Mouse (Mus musculus) lung, embryonic 16.5 days (tissue): Measurements from ENCODE around the gene Farp2. TPM values are rescaled to one million over a fixed set of nuclear protein-coding genes. Genes with fewer than 3 reads are reported as not detected.
"Not testable (repeated sequence)": the region's sequence is repeated elsewhere in the genome, so short reads cannot be mapped to it uniquely, and the experiment has no call there.

ENCODE experiments used
- ATAC-seq: fragments of 200-750 bp; cut with Nextera tagmentation; 2 replicates; pipeline ENCODE4 v1.8.0; 2017; ENCODE audit warnings: low read depth, mild to moderate bottlenecking, moderate library complexity
- H3K27ac ChIP-seq: fragments of 300-500 bp; sonication (generic); 2 replicates; pipeline ENCODE4 v1.5.1; 2014; ENCODE audit warnings: mild to moderate bottlenecking, control low read depth, low read length
- H3K27me3 ChIP-seq: fragments of 300-500 bp; sonication (generic); 2 replicates; pipeline ENCODE4 v1.6.1; 2014; ENCODE audit warnings: low read depth, low read length, mixed read lengths; ENCODE audit not compliant: control insufficient read depth, insufficient read depth
- H3K36me3 ChIP-seq: fragments of 300-500 bp; sonication (generic); 2 replicates; pipeline ENCODE4 v1.6.1; 2014; ENCODE audit warnings: low read length; ENCODE audit not compliant: control insufficient read depth, insufficient read depth
- H3K4me1 ChIP-seq: fragments of 300-500 bp; sonication (generic); replicated peaks from 2 replicates; pipeline ENCODE4 v1.6.1; 2014; ENCODE audit warnings: low read length, mixed read lengths; ENCODE audit not compliant: control insufficient read depth, insufficient read depth
- H3K4me2 ChIP-seq: fragments of 300-500 bp; sonication (generic); 2 replicates; pipeline ENCODE4 v1.6.1; 2014; ENCODE audit warnings: low read depth, low read length, control low read depth
- H3K4me3 ChIP-seq: fragments of 300-500 bp; sonication (generic); 2 replicates; pipeline ENCODE4 v1.5.1; 2014; ENCODE audit warnings: mild to moderate bottlenecking, low read length, control low read depth
- H3K9ac ChIP-seq: fragments of 300-500 bp; sonication (generic); 2 replicates; pipeline ENCODE4 v1.6.1; 2014; ENCODE audit warnings: low read length, control low read depth
- H3K9me3 ChIP-seq: fragments of 300-500 bp; sonication (generic); 2 replicates; pipeline ENCODE4 v1.6.1; 2016; ENCODE audit warnings: low read length; ENCODE audit not compliant: control insufficient read depth
- WGBS: fragments of 180-500 bp; shearing (Covaris S2); extraction: QIAGEN DNeasy Blood & Tissue Kit; methylation state at CpG from one replicate; pipeline ENCODE4 v1.1.7; 2014; 5-methylcytosine and 5-hydroxymethylcytosine counted together
- polyA plus RNA-seq: library from polyadenylated mRNA; unstranded; fragments of >200 nt; fragmentation: Nextera tagmentation; extraction: Ambion mirVana; gene quantifications from 2 replicates; pipeline ENCODE4 v1.2.1, GENCODE M21; 2015

Farp2 gene
- polyA plus RNA-seq, 1 experiment from 2014 or later = 6.2 TPM

DNA sequence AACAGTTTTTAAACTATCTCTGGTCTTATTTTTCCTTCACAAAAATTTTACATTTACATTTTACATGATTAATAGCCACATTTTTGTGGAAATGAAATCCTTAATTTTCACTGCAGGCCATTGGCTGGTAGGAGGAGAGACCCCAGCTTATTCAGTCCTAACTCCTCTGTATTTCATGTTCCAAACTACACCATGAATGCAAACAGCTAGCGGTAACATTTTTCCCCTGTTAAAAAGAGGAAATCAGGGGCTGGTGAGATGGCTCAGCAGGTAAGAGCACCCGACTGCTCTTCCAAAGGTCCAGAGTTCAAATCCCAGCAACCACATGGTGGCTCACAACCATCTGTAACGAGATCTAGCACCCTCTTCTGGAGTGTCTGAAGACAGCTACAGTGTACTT lies 25.6 kb upstream of the Farp2 start:
- not testable (repeated sequence) for H3K27me3 ChIP-seq, H3K4me1 ChIP-seq, H3K9me3 ChIP-seq, H3K9ac ChIP-seq, H3K27ac ChIP-seq, H3K36me3 ChIP-seq, ATAC-seq, H3K4me2 ChIP-seq, H3K4me3 ChIP-seq
- 92% methylated on average over 2 of the region's 3 CpGs for WGBS

DNA sequence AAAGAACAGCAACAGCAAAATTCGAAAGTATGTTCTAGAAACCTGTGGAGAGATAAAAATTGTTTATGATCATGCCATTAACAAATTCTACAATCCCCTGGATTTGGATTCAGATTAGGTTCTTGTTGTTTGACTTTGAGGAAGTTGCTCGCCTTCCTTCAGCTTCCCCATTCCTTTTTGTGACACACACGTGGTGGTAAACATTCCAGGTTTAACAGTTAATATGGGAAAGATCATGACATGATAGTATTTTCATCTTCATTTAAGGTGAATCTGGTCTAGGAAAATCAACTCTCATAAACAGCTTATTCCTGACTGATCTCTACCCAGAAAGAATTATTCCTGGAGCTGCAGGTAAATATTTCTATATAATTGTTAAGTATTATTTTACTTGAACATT lies 16.6 kb upstream of the Farp2 start:
- Histone ChIP-seq H3K4me1 (no peaks in the 10 kb centered on the region), H3K9me3 (no peaks in the 10 kb centered on the region), H3K36me3 (peaks cover 26% of the 10 kb centered on the region), H3K27ac (no peak overlapping the region), H3K9ac (no peak overlapping the region), H3K27me3 (no peaks in the 10 kb centered on the region), H3K4me2 (no peak overlapping the region), H3K4me3 (no peak overlapping the region)
- no peak for ATAC-seq
- WGBS = 76% methylated on average over 3 of the region's 3 CpGs

DNA sequence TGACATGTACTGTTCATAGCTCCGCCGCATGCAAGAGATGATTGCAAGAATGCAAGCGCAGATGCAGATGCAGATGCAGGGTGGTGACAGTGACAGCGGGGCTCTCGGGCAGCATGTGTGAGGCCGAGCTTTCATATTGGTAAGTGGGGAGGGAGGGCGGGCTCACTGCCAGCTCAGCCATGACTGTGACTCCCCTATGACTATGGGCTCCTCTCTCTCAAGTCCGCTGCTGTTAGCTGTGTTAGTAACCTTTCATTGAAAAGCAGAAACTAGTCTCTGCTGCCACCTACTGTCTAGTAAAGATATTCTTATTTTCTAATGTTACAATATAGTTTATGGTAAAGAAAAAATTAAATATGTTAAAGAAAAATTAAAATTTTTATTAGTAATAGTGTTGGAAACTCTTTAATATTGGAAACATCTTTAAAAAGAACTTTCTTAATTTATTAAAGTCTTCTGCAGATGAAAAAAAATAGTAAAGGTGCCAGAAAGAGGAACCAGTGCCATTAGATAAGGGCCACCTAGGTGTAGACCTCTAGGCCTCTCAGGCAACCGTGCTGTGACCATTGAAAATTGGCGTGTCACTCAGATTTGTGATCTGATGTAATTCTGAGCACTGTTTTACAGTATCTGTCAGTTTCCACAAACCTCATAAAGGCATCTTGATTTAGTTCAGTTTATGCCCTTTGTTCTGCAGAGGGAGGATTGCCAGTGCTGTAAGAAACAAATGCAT lies 4.8 kb upstream of the Farp2 start:
- peaks cover 20% of the 10 kb centered on the region for H3K36me3 ChIP-seq
- WGBS = 48% methylated on average over 10 of the region's 10 CpGs
- peaks cover 7% of the 10 kb centered on the region for H3K4me1 ChIP-seq
- no peaks in the 10 kb centered on the region for H3K27me3 ChIP-seq
- no peak for ATAC-seq
- H3K9ac ChIP-seq = no peak overlapping the region
- H3K9me3 ChIP-seq = no peaks in the 10 kb centered on the region
- H3K27ac ChIP-seq = no peak overlapping the region
- H3K4me3 ChIP-seq = no peak overlapping the region
- no peak overlapping the region for H3K4me2 ChIP-seq

DNA sequence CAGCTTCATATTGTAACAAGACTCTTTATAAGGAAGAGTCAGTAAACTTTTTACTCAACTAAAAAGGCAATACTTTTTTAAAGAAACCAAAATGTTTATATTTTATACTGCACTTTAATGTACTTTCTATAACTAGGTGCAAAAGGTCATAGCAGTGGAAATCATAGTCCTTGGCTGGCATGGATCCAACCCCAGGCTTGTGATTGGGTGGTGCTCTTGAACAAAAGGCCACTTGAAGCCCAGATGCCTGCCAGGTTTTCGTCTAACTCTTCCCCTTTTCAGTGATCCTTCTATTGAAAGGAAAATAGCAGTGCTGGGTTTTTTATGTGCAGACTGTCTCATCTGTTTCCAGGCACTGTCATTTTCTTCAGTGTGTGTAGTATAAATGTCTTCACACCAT lies 3.3 kb upstream of the Farp2 start:
- H3K27me3 ChIP-seq, ATAC-seq: not testable (repeated sequence)

DNA sequence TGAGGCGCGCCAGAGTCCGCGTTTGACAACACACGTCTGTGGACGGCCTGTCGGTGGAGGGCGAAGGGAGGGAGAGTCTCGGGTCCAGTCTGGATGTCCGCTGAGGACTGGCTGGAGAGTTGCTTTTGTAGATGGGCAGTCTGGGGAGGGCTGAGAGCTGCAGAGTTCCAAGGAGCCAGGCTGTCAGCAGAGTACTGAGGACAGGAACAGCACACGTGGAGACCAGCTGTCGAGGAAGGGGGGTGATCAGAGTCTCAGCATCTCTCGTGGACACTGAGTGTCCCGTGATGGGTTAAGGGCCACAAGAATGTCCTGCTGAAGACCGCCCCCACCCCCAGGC lies 442 bp downstream of the Farp2 start:
- Histone ChIP-seq H3K9ac (peak overlapping the region; percentile 80), H3K4me2 (peak overlapping the region; percentile 87), H3K27me3 (no peaks in the 10 kb centered on the region), H3K27ac (peak overlapping the region; percentile 74), H3K4me3 (peak overlapping the region; percentile 84), H3K9me3 (no peaks in the 10 kb centered on the region), H3K4me1 (peaks cover 12% of the 10 kb centered on the region), H3K36me3 (peaks cover 3% of the 10 kb centered on the region; the same call in 1 of the 2 replicates)
- peak; percentile 46 for ATAC-seq
- 1% methylated on average over 15 of the region's 15 CpGs for WGBS

More for the DNA sequence above, 3.3 kb upstream of the Farp2 start:
- not testable (repeated sequence) for H3K4me3 ChIP-seq, H3K9ac ChIP-seq, H3K9me3 ChIP-seq, H3K4me2 ChIP-seq, H3K27ac ChIP-seq
- 41% methylated on average over 1 of the region's 1 CpGs for WGBS
- peaks cover 16% of the 10 kb centered on the region for H3K36me3 ChIP-seq
- H3K4me1 ChIP-seq = peaks cover 12% of the 10 kb centered on the region

DNA sequence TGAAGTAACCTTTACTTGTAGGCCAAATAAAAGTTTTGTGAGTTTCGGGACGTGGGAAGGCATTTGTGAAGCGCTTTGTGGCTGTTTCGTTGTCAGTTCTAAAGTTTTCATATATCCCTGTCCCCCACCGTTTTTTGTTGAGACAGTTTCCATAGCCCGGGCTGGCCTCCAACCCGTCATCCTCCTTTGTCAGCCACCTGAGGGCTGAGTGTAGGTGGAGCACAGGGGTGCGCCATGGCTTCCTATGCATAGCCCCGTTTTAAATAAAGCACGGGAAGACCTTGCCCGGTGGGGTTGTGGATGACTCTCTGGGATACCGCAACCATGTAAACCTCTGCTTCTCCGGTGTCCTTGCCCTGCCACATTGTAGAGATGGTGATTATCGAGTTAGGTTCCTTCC lies 1.3 kb downstream of the Farp2 start:
- no peaks in the 10 kb centered on the region for H3K9me3 ChIP-seq
- no peak overlapping the region for H3K27ac ChIP-seq
- ATAC-seq = no peak
- no peak overlapping the region for H3K9ac ChIP-seq
- H3K4me2 ChIP-seq = no peak overlapping the region; the same call in 1 of the 2 replicates
- no peaks in the 10 kb centered on the region for H3K27me3 ChIP-seq
- H3K36me3 ChIP-seq = no peaks in the 10 kb centered on the region; the same call in 1 of the 2 replicates
- peaks cover 12% of the 10 kb centered on the region for H3K4me1 ChIP-seq
- H3K4me3 ChIP-seq = no peak overlapping the region
- 71% methylated on average over 14 of the region's 14 CpGs for WGBS

DNA sequence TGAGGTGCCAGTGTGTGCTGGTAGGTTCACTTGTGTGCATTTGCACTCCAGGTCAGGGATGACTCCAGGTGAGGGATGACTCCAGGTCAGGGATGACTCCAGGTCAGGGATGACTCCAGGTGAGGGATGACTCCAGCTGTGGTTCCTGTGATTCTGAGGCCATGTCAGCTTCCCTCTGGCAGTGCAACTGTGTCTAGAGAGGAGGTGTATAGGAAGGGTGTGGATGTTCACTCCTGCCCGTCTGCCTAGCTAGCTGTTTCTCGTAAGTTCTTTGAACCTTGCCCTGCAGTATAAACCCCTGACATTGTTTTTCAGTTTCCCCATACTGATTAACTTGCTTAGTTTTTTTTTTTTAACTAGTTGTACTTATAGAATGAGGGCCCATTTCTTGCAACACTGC lies 9.6 kb downstream of the Farp2 start:
- 71% methylated on average over 2 of the region's 2 CpGs for WGBS
- Histone ChIP-seq H3K4me3 (no peak overlapping the region), H3K4me2 (no peak overlapping the region), H3K27me3 (no peaks in the 10 kb centered on the region), H3K27ac (no peak overlapping the region), H3K4me1 (no peaks in the 10 kb centered on the region; the same call in 1 of the 2 replicates), H3K36me3 (no peaks in the 10 kb centered on the region), H3K9ac (no peak overlapping the region), H3K9me3 (no peaks in the 10 kb centered on the region)
- ATAC-seq = no peak

DNA sequence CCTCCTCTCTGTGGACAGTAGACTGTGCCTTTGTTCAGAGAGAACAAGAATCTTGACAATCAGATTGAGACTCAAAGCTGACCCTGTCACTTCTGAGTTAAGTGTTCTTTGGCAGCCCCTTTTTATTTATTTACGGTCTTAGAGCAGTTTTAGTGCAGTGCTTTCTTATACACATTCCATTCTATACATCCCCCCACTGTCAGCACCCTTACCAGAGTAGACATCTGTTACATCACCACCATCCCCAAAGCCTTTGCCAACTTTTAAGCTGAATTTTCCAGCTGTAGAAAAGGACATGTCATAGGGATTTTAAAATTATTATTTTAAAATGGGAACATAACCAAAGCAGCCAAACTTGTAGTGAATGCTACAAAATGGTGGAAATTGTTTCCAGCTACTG lies 10.4 kb downstream of the Farp2 start:
- Histone ChIP-seq H3K27me3 (no peaks in the 10 kb centered on the region), H3K4me1 (no peaks in the 10 kb centered on the region; the same call in 1 of the 2 replicates), H3K27ac (peak overlapping the region; percentile 54; the same call in 1 of the 2 replicates), H3K4me2 (no peak overlapping the region), H3K4me3 (no peak overlapping the region), H3K36me3 (no peaks in the 10 kb centered on the region), H3K9ac (no peak overlapping the region), H3K9me3 (no peaks in the 10 kb centered on the region)
- 45% methylated on average over 1 of the region's 1 CpGs for WGBS
- ATAC-seq = peak; percentile 89

DNA sequence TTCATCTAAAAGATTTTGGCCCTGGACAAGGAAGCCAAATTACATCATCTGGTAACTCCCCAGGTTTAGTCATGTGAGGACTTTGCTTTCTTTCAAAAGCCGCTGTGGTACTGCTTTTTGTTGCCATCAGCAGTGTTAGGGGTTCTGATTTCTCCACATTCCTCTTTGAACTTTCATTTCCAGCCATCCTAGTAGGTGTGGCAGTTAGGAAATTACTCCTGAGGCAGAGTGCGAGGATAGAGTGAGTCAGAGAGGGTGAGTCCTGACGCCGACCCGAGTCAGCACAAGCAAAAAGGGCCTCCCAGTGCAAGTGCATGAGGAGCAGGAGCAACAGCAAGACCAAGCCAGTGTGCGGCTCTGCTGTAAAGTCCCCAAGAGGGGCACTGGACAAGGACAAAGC lies 17.9 kb downstream of the Farp2 start:
- no peak overlapping the region for H3K9ac ChIP-seq
- 88% methylated on average over 6 of the region's 6 CpGs for WGBS
- no peak overlapping the region for H3K4me3 ChIP-seq
- no peak overlapping the region for H3K27ac ChIP-seq
- H3K36me3 ChIP-seq = no peaks in the 10 kb centered on the region
- H3K4me2 ChIP-seq = no peak overlapping the region
- H3K4me1 ChIP-seq = no peaks in the 10 kb centered on the region
- no peaks in the 10 kb centered on the region for H3K27me3 ChIP-seq
- no peak for ATAC-seq
- no peaks in the 10 kb centered on the region for H3K9me3 ChIP-seq
